Mouse (Mus musculus) heart, adult 11 months (tissue): Measurements from ENCODE around the gene Vti1a.

Experiments
- DNase-seq: peaks from one replicate; pipeline ENCODE4 v3.0.0; 2022

The Vti1a gene

DNA sequence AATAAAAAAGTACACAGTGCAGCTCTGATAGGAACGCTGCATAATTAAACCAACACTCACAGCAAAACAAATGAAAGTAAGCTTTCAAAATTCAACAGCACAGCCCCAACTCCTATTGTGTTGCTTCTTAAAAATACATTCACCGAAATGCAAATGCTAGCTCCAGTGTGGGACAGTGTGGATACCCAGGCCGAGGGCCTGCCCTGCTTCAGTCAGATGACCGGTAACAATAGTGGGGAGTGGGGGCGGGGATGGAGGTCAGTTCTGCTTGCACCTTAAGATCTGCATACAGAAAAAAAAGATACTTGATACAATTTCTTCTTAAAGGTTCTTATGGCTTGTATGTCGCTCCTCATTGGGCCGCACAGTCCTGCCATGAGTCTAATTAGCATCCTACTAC lies 65.2 kb downstream of the Vti1a start:
- no peak for DNase-seq

DNA sequence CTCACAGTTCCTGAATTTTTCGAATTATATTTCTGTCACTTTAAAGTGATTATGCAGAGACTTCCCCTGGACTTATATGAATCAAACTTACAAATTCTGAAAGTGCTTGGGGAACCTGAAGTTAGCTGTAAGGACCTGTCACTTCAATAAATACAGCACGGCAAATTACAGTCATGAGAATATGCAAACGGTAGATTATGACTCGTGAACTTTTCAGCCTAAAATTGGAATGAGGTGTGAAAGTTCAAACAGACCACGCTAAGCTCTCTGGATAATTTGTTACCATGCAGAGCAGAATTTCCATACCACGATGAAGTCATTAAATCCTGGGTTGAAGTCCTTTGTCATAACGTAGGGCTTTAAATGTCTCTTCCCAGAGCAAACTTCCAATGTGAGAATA lies 66.7 kb downstream of the Vti1a start:
- DNase-seq: no peak

DNA sequence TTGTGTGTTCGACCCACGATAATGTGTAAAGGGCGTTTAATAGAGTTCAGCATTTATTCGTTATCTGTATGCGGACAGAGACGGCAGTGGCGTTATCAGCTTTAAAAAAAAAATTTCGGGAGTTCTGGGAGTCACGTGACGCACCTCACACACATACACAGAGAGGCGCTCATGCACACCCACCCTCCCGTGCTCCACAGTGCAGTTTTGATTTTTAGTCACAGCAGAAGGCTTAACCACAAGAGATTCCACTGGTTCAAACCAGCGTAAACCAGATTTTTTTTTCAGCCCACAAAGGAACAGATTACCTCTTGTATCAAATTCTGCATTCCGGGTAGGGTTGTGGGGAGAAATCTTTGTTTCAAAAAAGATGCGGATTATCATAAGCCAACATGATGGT lies 68.5 kb downstream of the Vti1a start:
- no peak for DNase-seq

DNA sequence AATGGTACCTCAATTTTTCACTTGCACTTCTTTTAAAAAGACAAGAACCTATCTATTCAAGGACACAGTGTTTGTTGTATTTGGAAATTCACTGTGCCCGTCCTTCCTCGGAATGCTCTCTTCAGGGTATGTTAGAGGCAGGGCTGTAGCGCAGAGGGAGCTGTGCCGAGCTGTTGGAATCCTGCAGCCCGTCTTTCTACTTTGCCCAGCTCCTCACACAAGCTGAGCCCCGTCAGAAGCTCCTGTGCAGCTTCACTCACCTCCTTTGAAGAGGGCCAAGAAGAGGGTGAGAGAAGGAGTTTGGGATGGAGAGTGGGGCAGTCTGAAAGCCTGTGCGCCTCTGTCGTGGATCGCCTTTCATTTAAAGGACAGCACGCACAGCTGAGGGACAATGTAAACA lies 72.9 kb downstream of the Vti1a start:
- DNase-seq: no peak

DNA sequence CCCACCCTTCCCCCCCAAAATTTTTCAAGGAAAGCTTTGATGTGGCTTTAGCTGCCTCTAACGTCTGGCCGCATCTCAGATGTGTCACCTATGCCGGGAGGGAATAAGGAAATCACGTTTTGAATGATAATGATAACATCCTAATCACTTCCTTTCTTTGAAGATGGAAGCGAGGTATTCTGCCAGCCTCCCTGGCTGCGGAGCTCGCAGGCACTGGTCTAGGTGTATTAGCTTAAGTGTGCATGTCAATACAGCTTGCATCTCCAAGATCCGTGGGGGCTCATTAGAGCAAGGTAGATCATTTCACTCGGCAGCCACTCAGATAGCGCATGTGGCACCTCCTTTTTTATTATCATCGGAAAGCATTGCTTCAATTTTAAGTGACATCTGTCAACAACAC lies 74.2 kb downstream of the Vti1a start:
- peak; percentile 64 for DNase-seq

DNA sequence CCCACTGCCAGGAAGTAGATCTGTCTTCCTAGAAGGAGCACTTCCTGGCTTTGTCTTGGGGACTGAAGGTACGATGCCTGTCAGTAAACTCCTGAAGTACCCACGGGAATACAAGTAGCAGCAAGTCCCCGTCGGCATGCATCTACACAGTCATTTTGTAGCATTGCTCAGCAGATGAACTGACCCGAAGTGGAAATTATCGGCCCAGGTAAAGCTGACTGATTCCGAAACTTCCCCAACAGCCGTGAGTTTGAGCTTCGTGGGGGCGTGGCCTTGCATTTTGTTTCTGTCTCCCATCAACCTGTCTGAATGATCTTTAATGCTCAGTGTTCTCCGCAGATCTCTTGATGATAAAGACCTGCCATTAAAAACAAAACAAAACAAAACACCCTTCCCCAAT lies 85.5 kb downstream of the Vti1a start:
- peak; percentile 78 for DNase-seq

DNA sequence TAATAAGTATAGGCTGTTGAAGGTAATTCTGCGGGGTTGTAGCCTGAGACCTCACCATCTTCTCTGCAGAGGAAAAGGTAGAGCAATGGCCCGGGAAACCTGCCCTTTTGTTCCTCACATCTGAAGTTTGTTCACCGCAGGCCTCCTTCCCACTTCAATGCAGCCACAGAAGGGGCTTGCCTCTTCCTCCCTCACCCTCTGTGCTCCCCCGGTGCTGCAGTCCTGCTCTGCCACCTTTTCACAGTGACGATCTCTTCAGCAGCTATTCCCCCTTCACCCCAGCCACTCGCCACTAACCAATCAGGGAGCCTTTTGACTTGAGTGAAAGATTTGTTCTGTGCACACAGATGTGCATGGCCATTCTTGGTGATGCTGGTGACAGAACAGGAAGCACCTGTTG lies 92.4 kb downstream of the Vti1a start:
- peak; percentile 80 for DNase-seq

DNA sequence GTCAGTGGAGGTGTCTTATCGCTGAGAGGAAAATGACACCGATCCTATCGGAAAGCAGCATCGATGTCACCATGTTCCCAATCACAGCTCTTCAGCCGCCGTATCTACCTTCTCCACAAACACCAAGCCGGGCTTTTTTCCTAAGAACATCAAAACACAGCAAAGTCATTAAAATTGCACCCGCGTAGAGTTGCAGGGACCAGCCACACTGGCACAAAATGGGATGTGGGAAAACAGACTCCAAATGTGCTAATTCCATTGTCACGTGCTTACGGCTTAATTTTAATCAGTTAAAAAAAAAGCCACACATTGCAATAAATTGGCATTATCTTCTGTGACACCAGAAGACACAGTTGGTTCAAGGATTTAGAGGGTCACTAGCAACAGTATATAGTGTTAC lies 95.3 kb downstream of the Vti1a start:
- DNase-seq: no peak

DNA sequence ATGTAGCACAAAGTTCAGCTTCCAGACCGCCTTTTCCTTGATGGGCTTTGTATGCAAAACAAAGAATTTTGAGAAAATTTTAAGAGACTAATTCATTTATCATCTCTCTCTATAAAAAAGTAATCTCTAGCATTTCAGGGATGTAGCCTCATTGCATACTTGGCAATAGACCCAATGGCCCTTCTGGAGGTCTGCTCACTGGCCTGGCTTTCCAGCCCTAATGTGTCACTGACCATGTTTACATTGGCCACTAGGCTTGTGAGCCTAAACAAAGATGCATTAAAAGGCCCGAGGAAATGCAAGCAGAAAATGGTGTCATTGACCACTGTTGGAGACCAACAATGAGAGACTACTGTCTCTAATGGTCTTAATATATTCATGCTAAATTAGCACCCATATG lies 95.8 kb downstream of the Vti1a start:
- no peak for DNase-seq

DNA sequence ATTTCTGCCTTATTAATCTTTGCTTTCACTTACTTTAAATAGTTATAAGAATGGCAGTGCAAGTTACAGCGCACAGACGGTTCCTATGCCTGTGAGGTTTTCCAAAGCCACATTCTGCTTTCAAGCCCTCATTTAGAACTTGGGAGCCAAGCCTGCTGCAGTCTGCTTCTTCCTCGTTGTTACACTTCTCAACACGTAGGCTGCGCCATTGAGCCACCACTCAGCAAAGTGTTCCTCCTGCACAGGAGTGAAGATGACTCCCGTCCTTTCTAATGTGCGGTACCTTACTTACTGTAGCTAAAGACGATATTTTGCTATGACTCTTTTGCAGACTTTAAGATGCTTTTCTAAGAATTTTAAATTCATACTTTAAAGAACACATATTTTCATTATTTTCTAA lies 98.0 kb downstream of the Vti1a start:
- no peak for DNase-seq

DNA sequence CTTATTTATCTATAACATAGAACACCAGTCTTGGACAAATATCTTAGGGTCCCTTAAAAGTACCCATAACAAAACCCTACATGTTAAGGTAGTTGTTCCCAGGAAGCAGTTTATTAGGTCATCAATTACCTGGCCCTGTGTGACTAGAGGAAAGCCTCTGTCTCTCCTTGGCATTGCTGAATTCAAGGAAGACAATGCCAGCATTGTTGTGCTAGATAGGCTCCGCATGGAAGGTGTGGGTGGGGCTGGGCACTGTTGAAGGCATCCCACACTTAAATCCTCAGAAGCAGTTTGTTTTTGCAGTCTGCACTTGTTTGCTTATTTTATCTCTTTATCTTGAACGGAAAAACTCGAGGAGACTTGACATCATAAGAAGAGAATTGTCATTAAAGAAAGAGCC lies 102.7 kb downstream of the Vti1a start:
- no peak for DNase-seq

DNA sequence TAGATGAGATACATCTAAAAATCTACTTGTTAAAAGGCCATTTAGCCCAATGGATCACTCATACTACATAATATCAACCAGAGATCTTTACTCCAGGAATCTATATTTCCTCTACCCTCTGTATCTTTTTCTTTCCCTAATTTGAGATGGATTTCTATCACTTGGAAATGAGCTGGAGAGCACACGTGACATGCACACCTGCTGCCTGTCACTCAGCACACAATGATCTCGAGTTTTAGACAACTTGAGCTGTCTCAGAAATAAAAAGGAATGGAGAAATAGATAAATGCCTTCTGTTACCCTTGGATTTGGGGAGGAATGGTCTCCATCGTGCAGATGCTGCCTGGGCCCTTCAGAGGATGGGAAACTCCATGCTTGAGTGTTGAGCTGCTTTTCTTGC lies 103.9 kb downstream of the Vti1a start:
- DNase-seq: no peak

DNA sequence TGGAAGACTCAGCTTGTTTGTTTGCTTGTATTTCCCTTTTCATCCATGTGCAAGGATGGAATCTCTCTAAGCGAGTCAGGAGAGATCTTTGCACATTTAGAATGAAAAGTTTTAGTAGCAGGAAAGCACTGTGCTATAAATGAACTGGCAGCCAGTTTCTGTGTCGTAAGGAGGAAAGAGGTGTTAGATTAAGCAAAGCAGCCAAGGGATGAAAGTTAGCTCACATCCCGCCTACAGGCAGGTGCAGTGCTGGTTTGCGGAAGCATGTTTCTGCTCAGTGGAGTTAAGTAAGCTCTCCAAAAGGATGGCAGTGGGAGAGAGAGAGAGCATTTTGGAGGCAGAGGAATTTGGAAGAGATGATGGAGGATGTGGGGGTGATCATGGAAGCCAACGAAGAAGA lies 105.7 kb downstream of the Vti1a start:
- DNase-seq: no peak

DNA sequence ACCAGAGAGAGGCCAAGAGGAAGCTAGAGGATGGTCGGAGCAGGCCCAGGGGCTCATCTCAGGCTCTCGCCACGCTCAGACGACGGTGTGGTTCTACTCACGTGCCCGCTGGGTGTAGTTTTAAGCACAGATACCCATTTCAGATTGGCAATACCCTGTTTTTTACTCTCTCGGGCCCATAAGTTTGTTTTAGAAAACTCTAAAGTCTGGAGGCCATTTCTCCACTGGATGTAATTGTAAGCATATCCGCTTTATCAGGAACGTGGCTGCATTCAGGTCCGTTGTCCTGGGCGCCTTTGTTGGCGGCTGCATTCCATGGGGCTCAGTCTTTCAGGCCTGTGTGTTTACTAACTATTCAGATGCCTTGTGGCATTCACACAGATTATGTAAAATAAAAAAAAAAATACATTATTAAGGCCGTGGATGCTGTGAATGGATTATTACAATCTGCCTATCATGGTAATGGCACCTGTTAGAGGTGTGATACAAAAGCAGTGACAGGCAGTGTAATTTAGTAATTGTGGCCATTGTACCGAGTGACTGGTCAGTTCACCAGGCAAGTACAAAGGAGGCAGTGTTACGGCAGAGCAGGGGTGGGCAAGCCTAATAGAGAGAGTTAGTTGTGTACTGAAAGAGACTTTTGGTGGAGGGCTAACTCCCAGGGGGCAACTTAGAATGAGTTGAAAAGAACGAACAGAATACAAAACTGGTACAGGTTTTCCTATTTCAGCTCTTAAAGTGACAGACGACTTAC lies 106.4 kb downstream of the Vti1a start:
- DNase-seq: no peak

DNA sequence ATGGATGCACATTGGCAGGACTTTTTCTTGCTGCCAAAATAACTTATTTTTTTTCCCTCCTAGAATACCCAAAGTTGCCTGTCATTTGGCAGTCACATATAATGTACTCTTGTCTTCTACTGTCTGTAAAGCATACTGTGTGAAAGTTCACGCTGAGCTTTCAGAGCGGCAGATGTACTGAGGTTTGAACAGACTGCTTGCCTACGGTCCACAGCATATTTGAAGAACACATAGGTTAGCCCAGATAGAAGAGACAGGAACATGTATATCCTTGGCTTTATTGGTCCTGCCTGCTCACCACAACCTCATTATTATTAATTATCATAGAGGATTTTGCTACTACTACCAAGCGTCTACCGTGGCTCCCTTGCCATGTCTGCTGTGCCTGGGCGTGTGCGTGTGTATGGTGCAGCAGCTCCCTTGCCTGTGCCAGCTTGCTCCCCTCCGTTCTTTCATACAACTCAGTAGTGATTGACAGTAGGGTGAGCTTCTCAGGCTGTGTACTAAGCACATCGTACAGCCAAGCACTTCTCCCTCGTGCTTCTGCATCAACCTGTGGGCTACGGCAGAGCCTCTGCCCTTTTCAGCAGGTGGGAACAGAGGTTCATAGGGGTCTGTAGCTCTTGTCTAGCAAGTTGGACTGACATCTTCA lies 107.1 kb downstream of the Vti1a start:
- DNase-seq: no peak

DNA sequence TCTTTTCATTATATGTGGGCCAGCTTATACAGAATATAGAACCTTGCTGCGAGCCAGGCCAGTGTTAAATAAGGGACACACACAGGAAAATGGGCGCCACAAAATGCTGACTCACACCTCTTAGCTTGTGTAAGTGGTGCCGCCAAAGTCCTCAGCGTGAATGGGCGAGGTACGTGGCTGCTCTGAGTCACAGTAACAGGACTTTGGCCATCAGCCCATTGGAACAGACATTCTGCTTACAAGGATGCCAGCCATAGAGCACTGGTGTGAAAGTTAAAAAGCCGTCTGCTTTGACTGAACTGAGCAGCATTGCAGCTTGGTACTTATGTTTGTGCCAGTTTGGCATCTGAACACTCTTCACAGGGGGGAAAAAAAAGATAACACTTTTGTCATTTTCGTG lies 107.9 kb downstream of the Vti1a start:
- peak; percentile 95 for DNase-seq

DNA sequence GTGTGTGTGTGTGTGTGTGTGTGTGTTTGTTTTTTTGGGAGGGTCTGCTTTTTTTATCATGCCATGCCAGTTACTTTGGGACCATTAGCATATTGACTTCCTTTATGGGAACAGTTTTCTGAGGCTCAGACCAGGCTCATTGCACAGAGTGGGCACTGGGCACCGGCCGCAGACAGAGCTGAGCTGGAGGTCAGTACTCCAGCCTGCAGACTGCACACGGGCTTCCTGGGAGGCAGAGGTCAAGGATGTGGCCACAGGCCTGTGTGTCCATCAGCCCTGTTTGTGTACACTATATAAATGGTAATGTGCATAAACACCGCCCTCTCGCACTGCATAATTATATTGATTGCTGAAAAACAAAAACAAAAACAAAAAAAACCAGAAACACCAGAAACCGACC lies 108.4 kb downstream of the Vti1a start:
- DNase-seq: no peak

DNA sequence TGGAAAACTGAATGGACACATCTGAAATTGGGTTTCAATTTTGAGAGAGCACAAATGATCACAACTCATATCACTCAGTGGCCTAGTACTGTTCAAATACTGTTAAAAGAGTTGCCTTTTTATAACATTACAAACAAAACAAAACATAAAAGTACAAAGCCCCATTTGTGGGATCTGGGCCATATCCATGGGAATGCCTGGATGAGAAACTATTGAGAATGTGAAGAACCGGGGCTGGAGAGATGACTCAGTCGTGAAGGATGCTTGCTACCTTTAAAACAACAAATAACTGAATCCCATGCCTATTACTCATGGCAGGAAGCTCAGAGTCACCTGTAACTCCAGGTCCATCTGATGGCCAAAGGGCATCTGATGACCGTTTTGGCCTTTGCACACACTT lies 124.2 kb downstream of the Vti1a start:
- no peak for DNase-seq

DNA sequence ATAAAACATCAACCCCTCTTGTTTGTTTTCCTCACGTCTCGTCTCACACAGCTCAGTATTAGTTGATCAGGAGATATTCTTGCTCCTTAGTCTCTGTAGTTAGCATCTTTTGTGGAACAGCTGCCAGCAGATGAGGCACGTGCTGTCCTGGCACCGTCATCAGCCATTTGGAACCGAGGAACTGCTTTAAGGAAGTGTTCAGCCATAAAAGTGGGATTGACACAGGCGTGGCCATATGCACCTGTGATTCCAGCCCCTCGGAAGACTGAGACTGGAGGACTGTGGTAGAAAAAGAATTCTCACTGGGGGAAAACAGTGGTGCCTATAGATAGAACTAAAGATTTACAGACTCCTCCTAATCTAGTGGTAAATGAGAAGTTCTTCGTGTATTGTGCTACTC lies 127.5 kb downstream of the Vti1a start:
- no peak for DNase-seq

DNA sequence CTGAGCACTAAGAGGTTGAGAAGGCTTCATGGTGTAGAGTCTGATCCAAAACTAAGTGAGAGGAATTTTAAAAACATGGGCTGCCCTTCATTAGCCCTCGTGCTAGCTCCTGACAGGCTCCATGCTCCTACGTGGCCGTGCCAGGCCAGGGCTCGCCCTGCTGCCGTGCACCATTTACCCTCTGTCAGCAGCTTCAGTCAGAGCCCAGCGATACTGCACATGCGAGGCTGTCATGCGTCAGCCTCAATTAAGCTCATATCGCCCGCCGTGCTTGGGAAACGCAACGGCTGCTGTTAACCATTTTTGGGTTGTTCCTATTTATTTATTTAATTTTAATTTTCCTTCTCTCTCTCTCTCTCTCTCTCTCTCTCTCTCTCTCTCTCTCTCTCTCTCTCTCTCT lies 133.0 kb downstream of the Vti1a start:
- DNase-seq: peak; percentile 33

DNA sequence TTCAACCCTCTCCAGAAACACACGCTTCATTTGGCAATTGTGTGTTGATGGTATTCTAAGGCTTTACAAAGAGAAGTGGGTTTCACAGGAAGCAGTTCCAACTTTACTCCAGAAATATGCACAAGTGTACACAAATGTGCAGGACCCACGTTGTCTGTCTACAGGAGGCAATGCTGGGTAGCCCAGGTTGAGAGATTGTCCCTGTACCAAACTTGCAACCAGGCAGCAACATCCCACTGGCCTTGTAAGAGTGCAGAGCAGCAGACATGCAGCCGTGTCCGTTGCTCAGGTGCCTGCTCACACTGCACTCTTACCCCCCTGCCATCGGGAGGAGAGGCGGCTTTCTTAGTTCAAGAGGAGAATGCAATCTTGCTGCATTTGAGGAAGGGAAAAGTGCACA lies 133.4 kb downstream of the Vti1a start:
- peak; percentile 72 for DNase-seq

DNA sequence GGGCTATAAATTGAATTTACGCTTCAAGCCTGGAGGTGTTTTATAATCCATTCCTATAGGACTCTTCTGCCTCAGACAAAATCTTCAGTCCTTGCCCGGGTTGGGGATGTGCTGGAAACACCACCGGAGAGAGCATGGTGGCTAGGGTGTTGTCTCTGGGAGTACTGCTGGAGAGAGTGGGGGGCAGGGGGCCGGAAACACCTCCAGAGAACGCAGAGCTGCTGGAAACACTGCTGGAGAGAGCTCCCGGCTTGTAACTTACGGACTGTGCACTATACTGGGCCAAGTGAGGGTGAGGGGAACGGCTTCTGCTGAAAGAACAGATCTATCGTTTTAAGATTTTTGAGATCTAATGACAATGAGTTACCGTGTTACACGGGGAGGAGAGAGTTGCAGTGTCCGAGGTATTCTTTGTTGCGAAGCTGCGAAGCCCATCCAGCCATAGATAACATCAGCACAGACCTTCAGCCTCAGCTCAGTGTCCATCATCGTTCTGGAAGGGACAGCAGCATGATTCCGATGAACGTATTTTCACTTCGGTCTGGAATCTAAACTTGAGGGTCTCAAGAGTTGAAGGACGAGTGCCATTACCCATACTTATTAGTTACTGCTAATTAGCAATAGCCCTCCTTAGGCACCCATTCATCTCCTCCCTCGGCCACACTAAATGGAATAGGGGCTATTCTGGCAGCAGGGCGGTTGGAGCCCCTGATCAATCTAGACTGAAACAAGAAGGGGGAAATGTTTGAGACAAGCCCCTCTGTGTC lies 140.4 kb downstream of the Vti1a start:
- DNase-seq: no peak

DNA sequence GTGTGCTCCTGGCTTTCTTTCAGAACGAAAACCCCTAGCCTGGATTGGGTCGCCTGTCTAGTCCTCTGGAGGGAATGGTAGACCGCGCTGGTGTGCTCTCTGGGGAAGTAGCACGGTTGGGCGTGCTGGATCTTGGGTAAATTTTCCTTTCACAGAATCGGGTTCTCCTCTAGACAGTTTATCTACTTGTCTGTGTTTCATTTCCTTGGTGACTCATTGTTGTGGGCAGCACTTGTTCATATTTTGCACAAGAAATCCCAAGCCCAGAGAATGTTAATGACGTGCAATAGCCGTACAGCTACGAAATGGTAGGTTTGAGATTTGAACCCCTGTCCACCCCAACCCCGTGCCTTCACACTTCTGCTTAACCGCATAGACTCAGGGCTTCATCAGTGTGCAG lies 145.9 kb downstream of the Vti1a start:
- no peak for DNase-seq

DNA sequence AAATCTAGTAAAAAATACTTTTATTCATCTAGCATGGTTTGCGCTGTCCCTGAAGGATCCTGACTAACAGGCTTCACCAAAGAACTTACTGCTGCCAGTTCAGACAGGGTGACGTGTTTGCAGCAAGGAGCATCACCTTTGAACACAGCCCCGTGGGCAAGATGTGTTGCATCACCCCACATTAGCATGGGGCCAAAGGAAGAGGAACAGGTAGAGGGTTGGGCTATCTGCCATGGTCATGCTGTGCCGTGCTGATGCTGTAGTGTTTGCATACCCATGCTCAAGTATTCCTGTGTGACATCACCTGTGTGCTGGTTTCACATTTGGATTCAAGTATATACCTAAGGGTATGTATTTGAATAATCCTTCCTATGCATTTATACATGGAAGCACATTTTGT lies 147.6 kb downstream of the Vti1a start:
- peak; percentile 83 for DNase-seq
